Mouse (Mus musculus) lung, adult 2 months (tissue): ENCODE measurements at regions not wholly inside any gene's neighbourhood (a gene's known extent, or its start where the extent isn't known, plus 50 kb on each side); places are given as distances from the start of the nearest gene placed in this dataset.

Experiments
- DNase-seq: peaks from one replicate; pipeline ENCODE4 v3.0.0; 2022
- H3K4me1 ChIP-seq: fragments of 200-500 bp; 2 replicates; pipeline ENCODE4 v1.6.1; 2011; ENCODE audit warnings: low read length; ENCODE audit not compliant: control insufficient read depth, insufficient read depth
- H3K4me3 ChIP-seq: fragments of 200-500 bp; replicated peaks from 2 replicates; pipeline ENCODE3; 2011; ENCODE audit warnings: low read depth, mild to moderate bottlenecking, control low read depth, low read length; ENCODE audit errors: extremely low read depth
- CTCF ChIP-seq: fragments of 200-500 bp; IDR thresholded peaks from 2 replicates; pipeline ENCODE4 v1.5.1; 2011; ENCODE audit warnings: mild to moderate bottlenecking, low read length, control low read depth; ENCODE audit not compliant: insufficient read depth
- POLR2A ChIP-seq: fragments of 200-500 bp; IDR thresholded peaks from 2 replicates; pipeline ENCODE4 v1.6.1; 2011; ENCODE audit warnings: low read depth, mild to moderate bottlenecking, control low read depth, low read length, borderline replicate concordance; ENCODE audit errors: extremely low read depth
- WGBS: fragments of 180-500 bp; shearing (Covaris S2); methylation state at CpG from one replicate; pipeline ENCODE4 v1.1.7; 2018; 5-methylcytosine and 5-hydroxymethylcytosine counted together

GRCm38 (mm10) chr9:43387397-43387796 is 76.7 kb downstream of the Trim29 start:
- DNase-seq = no peak
- 49% methylated on average over 9 of the region's 9 CpGs for WGBS
- H3K4me3 ChIP-seq = no peak overlapping the region
- H3K4me1 ChIP-seq = no peaks in the 10 kb centered on the region
- no peak for TF ChIP-seq CTCF

- H3K4me1 ChIP-seq = no peaks in the 10 kb centered on the region
- TF ChIP-seq CTCF (no peak), POLR2A (no peak)
- no peak for DNase-seq
- no peak overlapping the region for H3K4me3 ChIP-seq
- WGBS = 63% methylated on average over 9 of the region's 9 CpGs
These were observed 78.9 kb downstream of the Trim29 start for GRCm38 (mm10) chr9:43389491-43390083.

GRCm38 (mm10) chr9:43392467-43393064 is 81.9 kb downstream of the Trim29 start:
- no peaks in the 10 kb centered on the region for H3K4me1 ChIP-seq
- TF ChIP-seq CTCF (no peak), POLR2A (no peak)
- H3K4me3 ChIP-seq = no peak overlapping the region
- 66% methylated on average over 6 of the region's 6 CpGs for WGBS
- no peak for DNase-seq

GRCm38 (mm10) chr9:43394204-43394603 is 83.6 kb downstream of the Trim29 start:
- WGBS = 37% methylated on average over 5 of the region's 5 CpGs
- no peak for TF ChIP-seq CTCF
- TF ChIP-seq POLR2A = no peak
- H3K4me1 ChIP-seq = no peaks in the 10 kb centered on the region
- DNase-seq = no peak
- no peak overlapping the region for H3K4me3 ChIP-seq

- H3K4me1 ChIP-seq = no peaks in the 10 kb centered on the region
- DNase-seq = no peak
- H3K4me3 ChIP-seq = no peak overlapping the region
- no peak for TF ChIP-seq POLR2A
- no peak for TF ChIP-seq CTCF
- 36% methylated on average over 5 of the region's 5 CpGs for WGBS
These were observed 84.6 kb downstream of the Trim29 start for GRCm38 (mm10) chr9:43395209-43395608.

GRCm38 (mm10) chr9:43396566-43396965 is 85.9 kb downstream of the Trim29 start:
- TF ChIP-seq POLR2A = no peak
- no peak for TF ChIP-seq CTCF
- DNase-seq = no peak

GRCm38 (mm10) chr9:43408493-43408892 is 97.8 kb downstream of the Trim29 start:
- no peak overlapping the region for H3K4me3 ChIP-seq
- WGBS = 64% methylated on average over 6 of the region's 6 CpGs
- DNase-seq = no peak
- TF ChIP-seq CTCF = no peak
- TF ChIP-seq POLR2A = no peak
- H3K4me1 ChIP-seq = no peaks in the 10 kb centered on the region

More at GRCm38 (mm10) chr9:43396566-43396965, 85.9 kb downstream of the Trim29 start:
- no peaks in the 10 kb centered on the region for H3K4me1 ChIP-seq
- H3K4me3 ChIP-seq = no peak overlapping the region

- no peak for TF ChIP-seq CTCF
- TF ChIP-seq POLR2A = no peak
- no peaks in the 10 kb centered on the region for H3K4me1 ChIP-seq
- WGBS = 71% methylated on average over 3 of the region's 3 CpGs
These were observed 101.8 kb downstream of the Trim29 start for GRCm38 (mm10) chr9:43412473-43412872.

GRCm38 (mm10) chr9:43419993-43420715 is 109.5 kb downstream of the Trim29 start:
- no peaks in the 10 kb centered on the region for H3K4me1 ChIP-seq
- TF ChIP-seq CTCF (no peak), POLR2A (no peak)
- no peak for DNase-seq
- no peak overlapping the region for H3K4me3 ChIP-seq
- WGBS = 22% methylated on average over 17 of the region's 17 CpGs

More at GRCm38 (mm10) chr9:43412473-43412872, 101.8 kb downstream of the Trim29 start:
- no peak overlapping the region for H3K4me3 ChIP-seq
- no peak for DNase-seq

- WGBS = 56% methylated on average over 7 of the region's 7 CpGs
- Histone ChIP-seq H3K4me3 (no peak overlapping the region), H3K4me1 (no peaks in the 10 kb centered on the region)
- TF ChIP-seq POLR2A (no peak), CTCF (no peak)
- DNase-seq = no peak
These were observed 116.4 kb downstream of the Trim29 start for GRCm38 (mm10) chr9:43427007-43427406.
